Mouse (Mus musculus) liver, postnatal 0 days (tissue): ENCODE results near the gene Gnmt.

Experiments
- CTCF ChIP-seq: sonication (generic); IDR thresholded peaks from 2 replicates; pipeline ENCODE4 v1.5.1; 2016; ENCODE audit warnings: antibody characterized with exemption, low read depth
- EP300 ChIP-seq: IDR thresholded peaks from 2 replicates; pipeline ENCODE4 v1.6.1; 2016; ENCODE audit warnings: antibody characterized with exemption, low read depth, mild to moderate bottlenecking

GRCm38 (mm10) chr17:46712442-46712841, 16.5 kb downstream of the Gnmt start:
- TF ChIP-seq CTCF = no peak
- no peak for TF ChIP-seq EP300
